Mouse (Mus musculus) embryonic facial prominence, embryonic 11.5 days (tissue): ENCODE data around the gene Olfr71. TPM values are rescaled to one million over a fixed set of nuclear protein-coding genes. Genes with fewer than 3 reads are reported as not detected.
A peak's percentile ranks its signal among the peaks of the same experiment; 100 is the strongest.

Experiments used
- ATAC-seq: fragments of 200-750 bp; cut with Nextera tagmentation; replicated peaks from 2 replicates; pipeline ENCODE4 v1.8.0; 2017; ENCODE audit warnings: low read depth; ENCODE audit not compliant: insufficient number of reproducible peaks, low FRiP score, low TSS enrichment
- DNase-seq: peaks from one replicate; pipeline ENCODE4 v3.0.0-alpha.2; 2015; ENCODE audit warnings: low spot score
- H3K27ac ChIP-seq: fragments of 300-500 bp; sonication (generic); replicated peaks from 2 replicates; pipeline ENCODE4 v1.5.1; 2014; ENCODE audit warnings: mild to moderate bottlenecking, low read depth, low read length, control low read depth
- H3K27me3 ChIP-seq: fragments of 300-500 bp; sonication (generic); 2 replicates; pipeline ENCODE4 v1.6.1; 2014; ENCODE audit warnings: mild to moderate bottlenecking, low read length, moderate library complexity, mixed read lengths; ENCODE audit not compliant: control insufficient read depth, insufficient read depth
- H3K36me3 ChIP-seq: fragments of 300-500 bp; sonication (generic); replicated peaks from 2 replicates; pipeline ENCODE4 v1.6.1; 2014; ENCODE audit warnings: low read depth, mild to moderate bottlenecking, low read length, moderate library complexity, mixed read lengths; ENCODE audit not compliant: control insufficient read depth, insufficient read depth
- H3K4me1 ChIP-seq: fragments of 300-500 bp; sonication (generic); 2 replicates; pipeline ENCODE4 v1.6.1; 2014; ENCODE audit warnings: low read length, mixed read lengths; ENCODE audit not compliant: control insufficient read depth, insufficient read depth
- H3K4me2 ChIP-seq: fragments of 300-500 bp; sonication (generic); 2 replicates; pipeline ENCODE4 v1.6.1; 2014; ENCODE audit warnings: low read depth, mild to moderate bottlenecking, control low read depth, low read length, moderate library complexity
- H3K4me3 ChIP-seq: fragments of 300-500 bp; sonication (generic); 2 replicates; pipeline ENCODE4 v1.5.1; 2014; ENCODE audit warnings: low read depth, low read length, control low read depth
- H3K9ac ChIP-seq: fragments of 300-500 bp; sonication (generic); replicated peaks from 2 replicates; pipeline ENCODE4 v1.6.1; 2014; ENCODE audit warnings: mild to moderate bottlenecking, control low read depth, low read length
- H3K9me3 ChIP-seq: fragments of 300-500 bp; sonication (generic); replicated peaks from 2 replicates; pipeline ENCODE4 v1.6.1; 2016; ENCODE audit warnings: mild to moderate bottlenecking, low read length, inconsistent platforms, mixed read lengths; ENCODE audit not compliant: control insufficient read depth
- WGBS: fragments of 180-500 bp; shearing (Covaris S2); extraction: QIAGEN DNeasy Blood & Tissue Kit; methylation state at CpG from one replicate; pipeline ENCODE4 v1.1.7; 2014; 5-methylcytosine and 5-hydroxymethylcytosine counted together
- polyA plus RNA-seq: library from polyadenylated mRNA; unstranded; fragments of >200 nt; fragmentation: Nextera tagmentation; extraction: Ambion mirVana; gene quantifications from 2 replicates; pipeline ENCODE4 v1.2.1, GENCODE M21; 2014

Gene Olfr71
- polyA plus RNA-seq, 1 experiment from 2014 or later = not detected

GRCm38 (mm10) chr4:43726228-43726993, 16.4 kb upstream of the Olfr71 start:
- H3K4me1 ChIP-seq = no peaks in the 10 kb centered on the region
- H3K27me3 ChIP-seq = no peaks in the 10 kb centered on the region
- H3K36me3 ChIP-seq = no peaks in the 10 kb centered on the region
- ATAC-seq (no peak), DNase-seq (no peak)
- H3K4me2 ChIP-seq = no peak overlapping the region
- H3K9ac ChIP-seq = no peak overlapping the region
- H3K4me3 ChIP-seq = no peak overlapping the region
- 64% methylated on average over 12 of the region's 12 CpGs for WGBS
- H3K27ac ChIP-seq = no peak overlapping the region
- no peaks in the 10 kb centered on the region for H3K9me3 ChIP-seq

- Histone ChIP-seq H3K27ac (no peak overlapping the region), H3K9me3 (no peaks in the 10 kb centered on the region), H3K9ac (no peak overlapping the region), H3K4me3 (no peak overlapping the region), H3K4me2 (no peak overlapping the region), H3K4me1 (no peaks in the 10 kb centered on the region), H3K27me3 (no peaks in the 10 kb centered on the region), H3K36me3 (no peaks in the 10 kb centered on the region)
- 23% methylated on average over 1 of the region's 1 CpGs for WGBS
- DNase-seq = peak; percentile 69
- ATAC-seq = no peak
Observed at GRCm38 (mm10) chr4:43724764-43725163, 14.7 kb upstream of the Olfr71 start.

- Histone ChIP-seq H3K9ac (no peak overlapping the region), H3K4me2 (no peak overlapping the region), H3K36me3 (no peaks in the 10 kb centered on the region), H3K4me3 (no peak overlapping the region), H3K4me1 (no peaks in the 10 kb centered on the region), H3K27me3 (no peaks in the 10 kb centered on the region), H3K9me3 (no peaks in the 10 kb centered on the region), H3K27ac (no peak overlapping the region)
- WGBS = 90% methylated on average over 4 of the region's 4 CpGs
- DNase-seq (no peak), ATAC-seq (no peak)
Observed at GRCm38 (mm10) chr4:43722191-43722590, 12.1 kb upstream of the Olfr71 start.

- no peak overlapping the region for H3K4me2 ChIP-seq
- no peaks in the 10 kb centered on the region for H3K4me1 ChIP-seq
- ATAC-seq (no peak), DNase-seq (peak; percentile 14)
- no peak overlapping the region for H3K9ac ChIP-seq
- no peak overlapping the region for H3K4me3 ChIP-seq
- no peak overlapping the region for H3K27ac ChIP-seq
- no peaks in the 10 kb centered on the region for H3K36me3 ChIP-seq
- no peaks in the 10 kb centered on the region for H3K27me3 ChIP-seq
- H3K9me3 ChIP-seq = no peaks in the 10 kb centered on the region
- 66% methylated on average over 14 of the region's 16 CpGs for WGBS
Observed at GRCm38 (mm10) chr4:43720491-43721228, 10.6 kb upstream of the Olfr71 start.

GRCm38 (mm10) chr4:43713652-43714219, 3.7 kb upstream of the Olfr71 start:
- H3K27me3 ChIP-seq = no peaks in the 10 kb centered on the region
- no peak for DNase-seq
- H3K4me1 ChIP-seq = no peaks in the 10 kb centered on the region
- WGBS = 28% methylated on average over 7 of the region's 7 CpGs
- H3K4me3 ChIP-seq = no peak overlapping the region
- H3K9me3 ChIP-seq = no peaks in the 10 kb centered on the region
- H3K9ac ChIP-seq = no peak overlapping the region
- no peak overlapping the region for H3K27ac ChIP-seq
- ATAC-seq = no peak
- no peak overlapping the region for H3K4me2 ChIP-seq
- no peaks in the 10 kb centered on the region for H3K36me3 ChIP-seq

GRCm38 (mm10) chr4:43711821-43712220, 1.8 kb upstream of the Olfr71 start:
- H3K9me3 ChIP-seq = no peaks in the 10 kb centered on the region
- ATAC-seq = no peak
- no peaks in the 10 kb centered on the region for H3K27me3 ChIP-seq
- peak; percentile 76 for DNase-seq
- H3K4me1 ChIP-seq = no peaks in the 10 kb centered on the region
- H3K36me3 ChIP-seq = no peaks in the 10 kb centered on the region
- H3K27ac ChIP-seq = no peak overlapping the region
- WGBS = 2% methylated on average over 2 of the region's 2 CpGs
- no peak overlapping the region for H3K9ac ChIP-seq
- H3K4me2 ChIP-seq = no peak overlapping the region
- H3K4me3 ChIP-seq = no peak overlapping the region

GRCm38 (mm10) chr4:43705991-43706390, 4.1 kb downstream of the Olfr71 start:
- no peak for DNase-seq
- no peak for ATAC-seq
- WGBS = 86% methylated on average over 13 of the region's 13 CpGs

GRCm38 (mm10) chr4:43703851-43704250, 6.2 kb downstream of the Olfr71 start:
- no peak overlapping the region for H3K9ac ChIP-seq
- no peak overlapping the region for H3K4me3 ChIP-seq
- no peaks in the 10 kb centered on the region for H3K36me3 ChIP-seq
- H3K9me3 ChIP-seq = no peaks in the 10 kb centered on the region
- no peaks in the 10 kb centered on the region for H3K27me3 ChIP-seq
- ATAC-seq (no peak), DNase-seq (no peak)
- H3K4me1 ChIP-seq = no peaks in the 10 kb centered on the region
- H3K4me2 ChIP-seq = no peak overlapping the region
- 86% methylated on average over 8 of the region's 8 CpGs for WGBS
- H3K27ac ChIP-seq = no peak overlapping the region

More at GRCm38 (mm10) chr4:43705991-43706390, 4.1 kb downstream of the Olfr71 start:
- Histone ChIP-seq H3K9ac (no peak overlapping the region), H3K27ac (no peak overlapping the region), H3K4me2 (no peak overlapping the region), H3K9me3 (no peaks in the 10 kb centered on the region), H3K4me1 (no peaks in the 10 kb centered on the region), H3K27me3 (no peaks in the 10 kb centered on the region), H3K36me3 (no peaks in the 10 kb centered on the region), H3K4me3 (no peak overlapping the region)
